Mouse (Mus musculus) heart, adult 10 weeks (tissue): Measurements from ENCODE around the gene Cst9. TPM values are rescaled to one million over a fixed set of nuclear protein-coding genes. Genes with fewer than 3 reads are reported as not detected.

Source experiments
- polyA plus RNA-seq: library from polyadenylated mRNA; stranded (reverse); fragments of 350-450 nt; fragmentation: Illumina TruSeq; extraction: RNeasy Lipid Tissue Mini Kit (QIAGEN cat#74804); gene quantifications from one replicate; pipeline ENCODE4 v1.2.3, GENCODE M21; 2014; ENCODE audit warnings: low read depth, low replicate concordance

The Cst9 gene
- 2.4 TPM for polyA plus RNA-seq

DNA sequence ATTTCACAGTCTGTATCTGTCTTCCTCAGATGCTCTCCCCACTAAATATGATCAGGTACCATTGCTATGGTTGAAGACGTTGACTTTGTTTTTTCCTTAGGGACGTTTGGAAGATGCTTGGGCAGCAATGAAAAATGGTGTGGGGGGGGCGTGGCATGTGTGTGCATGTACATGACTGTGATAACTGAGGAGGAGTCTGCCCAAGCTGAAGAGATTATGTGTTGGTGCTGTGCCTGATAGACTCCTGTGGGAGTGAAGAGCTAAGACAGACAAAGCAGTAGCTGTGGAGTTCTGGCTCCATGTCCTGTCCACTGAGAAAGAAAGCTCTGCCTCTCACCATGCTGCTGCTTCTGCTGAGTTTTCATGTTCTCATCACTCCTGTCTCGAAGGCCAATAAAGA, at the start of gene Cst9:
Gene Cst9, plus strand, starts transcription at position 236 of the 400 bp plus-strand sequence.

DNA sequence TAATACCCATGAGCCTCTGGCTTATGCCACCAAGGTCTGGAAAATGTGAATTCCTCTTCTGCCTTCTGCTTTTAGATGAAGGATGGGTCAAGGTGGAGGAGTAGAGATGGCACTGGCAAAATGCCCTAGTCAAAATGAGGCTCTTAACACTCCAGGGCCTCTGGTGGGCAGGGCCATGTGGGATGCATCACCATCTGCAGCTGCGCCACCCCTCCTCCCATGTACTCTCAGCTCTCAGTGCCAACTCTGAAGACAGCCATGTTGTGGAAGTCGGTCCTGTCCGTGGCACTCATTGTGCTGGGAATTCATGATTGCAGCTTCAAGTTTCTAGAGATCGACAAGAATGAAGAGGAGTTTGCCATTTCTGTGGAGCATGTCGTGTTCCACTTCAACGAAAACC, 45.8 kb upstream of the Cst9 start, which contains the start of gene Cst12:
Gene Cst12, plus strand, starts transcription at position 220 of the 400 bp plus-strand sequence.

GRCm38 (mm10) chr2:148798485-148798884, 36.5 kb upstream of the Cst9 start, which contains the start of gene Cst8:
Gene Cst8 (plus strand): TSS chr2:148798785.

DNA sequence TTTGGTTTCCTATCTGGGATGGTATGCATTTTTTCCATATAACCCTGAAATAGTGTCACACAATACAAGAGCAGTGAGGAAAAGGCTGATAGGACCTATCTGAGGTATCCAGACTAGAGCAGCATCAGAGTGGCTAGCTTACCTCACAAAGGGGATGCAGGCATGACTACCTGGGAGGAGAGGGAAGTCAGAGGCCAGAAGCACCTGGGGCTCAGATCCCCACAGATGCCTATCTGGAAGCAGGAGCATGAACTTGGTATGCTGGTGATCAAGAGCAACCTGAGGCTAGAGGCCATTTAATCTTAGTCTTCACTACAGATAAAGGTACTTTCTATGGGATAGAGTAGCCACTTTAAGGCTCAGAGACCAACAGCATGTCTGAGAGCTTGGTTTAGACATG, 15.0 kb upstream of the Cst9 start, which contains the start of gene Cst13:
Gene Cst13, plus strand, starts transcription at position 173 of the 400 bp plus-strand sequence.

GRCm38 (mm10) chr2:148864966-148865365, 30.0 kb downstream of the Cst9 start, which contains the start of gene 9230104L09Rik:
Gene 9230104L09Rik (minus strand): TSS chr2:148865038.

DNA sequence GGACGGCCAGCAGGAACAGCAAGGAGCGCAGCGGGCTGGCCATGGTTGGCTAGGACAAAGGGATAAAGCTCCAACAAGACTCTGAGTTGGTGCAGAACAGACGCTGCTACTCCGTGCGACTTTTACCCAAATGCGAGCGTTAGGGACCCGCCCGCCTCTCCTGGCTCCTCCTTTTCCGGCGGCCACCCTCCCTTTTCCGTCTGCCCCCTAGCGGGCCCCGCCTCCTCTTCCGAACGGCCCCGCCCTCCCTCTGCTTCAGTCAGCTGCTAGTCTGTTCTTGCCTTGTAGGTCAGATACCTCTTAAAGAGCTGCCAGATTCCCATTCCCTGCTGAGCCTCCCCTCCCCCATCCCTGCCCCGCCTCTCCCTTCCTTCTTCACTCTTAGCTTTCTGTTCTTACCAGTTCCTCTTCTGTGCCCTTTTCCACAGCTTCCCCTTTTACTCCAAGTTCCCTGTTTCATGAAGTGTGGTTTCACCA, 40.4 kb downstream of the Cst9 start, which contains the start of gene Cst3:
Gene Cst3, minus strand, starts transcription at position 358 of the 477 bp plus-strand sequence.

Other genes starting within 250 kb of the Cst9 start
- 11.6 TPM for gene Nxt1, start 162.5 kb upstream of the Cst9 start, polyA plus RNA-seq
- gene Gzf1, start 154.1 kb upstream of the Cst9 start, polyA plus RNA-seq, result 21.0 TPM
- gene Napb, start 102.7 kb upstream of the Cst9 start, polyA plus RNA-seq, result 1.4 TPM
- not detected for gene Cstl1, start 84.8 kb upstream of the Cst9 start, polyA plus RNA-seq
- gene Cst11, start 63.6 kb upstream of the Cst9 start, polyA plus RNA-seq, result not detected
- gene 8030411F24Rik, start 53.1 kb upstream of the Cst9 start, polyA plus RNA-seq, result not detected
- not detected for gene Cst12, start 45.8 kb upstream of the Cst9 start, polyA plus RNA-seq
- gene Cst8, start 36.4 kb upstream of the Cst9 start, polyA plus RNA-seq, result not detected
- gene Cst13, start 15.1 kb upstream of the Cst9 start, polyA plus RNA-seq, result not detected
- not detected for gene 9230104L09Rik, start 29.9 kb downstream of the Cst9 start, polyA plus RNA-seq
- 1,212 TPM for gene Cst3, start 40.5 kb downstream of the Cst9 start, polyA plus RNA-seq
- not detected for gene Gm1330, start 168.1 kb downstream of the Cst9 start, polyA plus RNA-seq
- gene Gm10750, start 182.1 kb downstream of the Cst9 start, polyA plus RNA-seq, result not detected